Mouse (Mus musculus): ENCODE measurements at regions not wholly inside any gene's neighbourhood (a gene's known extent, or its start where the extent isn't known, plus 50 kb on each side); places are given as distances from the start of the nearest gene placed in this dataset.
"Not testable (repeated sequence)": the region's sequence is repeated elsewhere in the genome, so short reads cannot be mapped to it uniquely, and the experiment has no call there.

- H3K4me1 ChIP-seq (ENCODE audit: insufficient read depth), result no peaks in the 10 kb centered on the region
- DNase-seq, result no peak
- ATAC-seq, result no peak
- no peaks in the 10 kb centered on the region for H3K27me3 ChIP-seq (ENCODE audit: insufficient read depth, low read length)
- no peak overlapping the region for H3K9ac ChIP-seq (replicated peaks)
- H3K4me2 ChIP-seq (ENCODE audit: low read depth, low read length), result no peak overlapping the region
- H3K4me3 ChIP-seq (ENCODE audit: low read depth, low read length), result no peak overlapping the region
- no peak overlapping the region for H3K27ac ChIP-seq (ENCODE audit: low read depth)
- no peaks in the 10 kb centered on the region for H3K36me3 ChIP-seq (replicated peaks; ENCODE audit: insufficient read depth, low read length)
- H3K9me3 ChIP-seq (ENCODE audit: low read length), result no peaks in the 10 kb centered on the region
- TF ChIP-seq CTCF (IDR thresholded peaks at IDR 0.05; ENCODE audit: low read depth) (no peak), EP300 (IDR thresholded peaks at IDR 0.05; ENCODE audit: low read depth) (no peak)
- 80% methylated on average over 7 of the region's 7 CpGs for WGBS (ENCODE audit: insufficient replicate concordance)
Measured at GRCm38 (mm10) chr6:9820311-9821243, 872.3 kb downstream of the Nxph1 start.

GRCm38 (mm10) chr6:9834884-9835476, 886.7 kb downstream of the Nxph1 start:
- WGBS (ENCODE audit: insufficient replicate concordance), result 55% methylated on average over 5 of the region's 5 CpGs
- no peak overlapping the region for H3K27ac ChIP-seq (ENCODE audit: low read depth)
- H3K27me3 ChIP-seq (ENCODE audit: insufficient read depth, low read length), result no peaks in the 10 kb centered on the region
- H3K9ac ChIP-seq (replicated peaks), result no peak overlapping the region
- H3K4me3 ChIP-seq (ENCODE audit: low read depth, low read length), result no peak overlapping the region
- no peak overlapping the region for H3K4me2 ChIP-seq (ENCODE audit: low read depth, low read length)
- TF ChIP-seq CTCF (IDR thresholded peaks at IDR 0.05; ENCODE audit: low read depth) (no peak), EP300 (IDR thresholded peaks at IDR 0.05; ENCODE audit: low read depth) (no peak)
- H3K36me3 ChIP-seq (replicated peaks; ENCODE audit: insufficient read depth, low read length), result no peaks in the 10 kb centered on the region
- ATAC-seq (no peak), DNase-seq (no peak)
- no peaks in the 10 kb centered on the region for H3K9me3 ChIP-seq (ENCODE audit: low read length)
- H3K4me1 ChIP-seq (ENCODE audit: insufficient read depth), result no peaks in the 10 kb centered on the region

GRCm38 (mm10) chr6:9842391-9842790, 894.2 kb downstream of the Nxph1 start:
- Histone ChIP-seq H3K36me3 (replicated peaks; ENCODE audit: insufficient read depth, low read length) (no peaks in the 10 kb centered on the region), H3K27me3 (ENCODE audit: insufficient read depth, low read length) (no peaks in the 10 kb centered on the region), H3K27ac (ENCODE audit: low read depth) (no peak overlapping the region), H3K9ac (replicated peaks) (no peak overlapping the region), H3K4me1 (ENCODE audit: insufficient read depth) (no peaks in the 10 kb centered on the region), H3K4me3 (ENCODE audit: low read depth, low read length) (no peak overlapping the region), H3K4me2 (ENCODE audit: low read depth, low read length) (no peak overlapping the region), H3K9me3 (ENCODE audit: low read length) (no peaks in the 10 kb centered on the region)
- no peak for DNase-seq
- no peak for ATAC-seq
- no peak for TF ChIP-seq CTCF (IDR thresholded peaks at IDR 0.05; ENCODE audit: low read depth)
- no peak for TF ChIP-seq EP300 (IDR thresholded peaks at IDR 0.05; ENCODE audit: low read depth)
- WGBS (ENCODE audit: insufficient replicate concordance), result 78% methylated on average over 2 of the region's 2 CpGs

GRCm38 (mm10) chr6:9889853-9890252, 941.6 kb downstream of the Nxph1 start:
- H3K27me3 ChIP-seq (ENCODE audit: insufficient read depth, low read length); H3K4me3 ChIP-seq (ENCODE audit: low read depth, low read length); H3K9me3 ChIP-seq (ENCODE audit: low read length); DNase-seq; H3K9ac ChIP-seq (replicated peaks); H3K27ac ChIP-seq (ENCODE audit: low read depth); H3K4me2 ChIP-seq (ENCODE audit: low read depth, low read length); H3K4me1 ChIP-seq (ENCODE audit: insufficient read depth); H3K36me3 ChIP-seq (replicated peaks; ENCODE audit: insufficient read depth, low read length): not testable (repeated sequence)
- 69% methylated on average over 8 of the region's 8 CpGs for WGBS (ENCODE audit: insufficient replicate concordance)
- peak; percentile 100 for ATAC-seq

All from liver, postnatal 0 days (tissue).